Mouse (Mus musculus): ENCODE data around the gene Gm4869.

DNA sequence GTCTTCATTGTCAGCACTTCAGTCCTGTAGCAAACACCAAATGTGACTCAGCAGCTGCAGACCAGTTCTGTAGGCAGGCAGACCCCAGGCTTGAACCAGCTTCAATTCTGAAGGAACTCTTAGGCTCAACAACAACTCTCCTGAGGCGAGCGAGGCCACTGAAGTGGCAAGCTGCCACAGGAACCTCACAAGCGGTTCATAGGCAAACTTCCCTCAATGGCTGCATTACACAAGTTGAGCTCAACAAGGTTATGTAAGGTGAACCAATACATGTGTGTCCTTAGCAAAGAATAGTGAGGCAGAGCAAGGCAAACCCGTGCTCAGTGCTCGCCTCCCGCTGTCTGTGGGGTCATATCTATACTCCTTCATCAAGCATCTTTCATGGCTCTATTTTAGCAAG, 52.7 kb downstream of the Gm4869 start:
- TF ChIP-seq POLR2A (IDR thresholded peaks at IDR 0.05; ENCODE audit: borderline replicate concordance, extremely low read depth, low read depth, low read length) (no peak), CTCF (IDR thresholded peaks at IDR 0.05; ENCODE audit: insufficient read depth, low read length) (no peak)
